Mouse (Mus musculus): ENCODE data around the gene Tbc1d10b. TPM values are rescaled to one million over a fixed set of nuclear protein-coding genes. Genes with fewer than 3 reads are reported as not detected.

Gene Tbc1d10b
- total RNA-seq, 2 experiments from 2014 or later: 57.9 to 58.5 TPM

DNA sequence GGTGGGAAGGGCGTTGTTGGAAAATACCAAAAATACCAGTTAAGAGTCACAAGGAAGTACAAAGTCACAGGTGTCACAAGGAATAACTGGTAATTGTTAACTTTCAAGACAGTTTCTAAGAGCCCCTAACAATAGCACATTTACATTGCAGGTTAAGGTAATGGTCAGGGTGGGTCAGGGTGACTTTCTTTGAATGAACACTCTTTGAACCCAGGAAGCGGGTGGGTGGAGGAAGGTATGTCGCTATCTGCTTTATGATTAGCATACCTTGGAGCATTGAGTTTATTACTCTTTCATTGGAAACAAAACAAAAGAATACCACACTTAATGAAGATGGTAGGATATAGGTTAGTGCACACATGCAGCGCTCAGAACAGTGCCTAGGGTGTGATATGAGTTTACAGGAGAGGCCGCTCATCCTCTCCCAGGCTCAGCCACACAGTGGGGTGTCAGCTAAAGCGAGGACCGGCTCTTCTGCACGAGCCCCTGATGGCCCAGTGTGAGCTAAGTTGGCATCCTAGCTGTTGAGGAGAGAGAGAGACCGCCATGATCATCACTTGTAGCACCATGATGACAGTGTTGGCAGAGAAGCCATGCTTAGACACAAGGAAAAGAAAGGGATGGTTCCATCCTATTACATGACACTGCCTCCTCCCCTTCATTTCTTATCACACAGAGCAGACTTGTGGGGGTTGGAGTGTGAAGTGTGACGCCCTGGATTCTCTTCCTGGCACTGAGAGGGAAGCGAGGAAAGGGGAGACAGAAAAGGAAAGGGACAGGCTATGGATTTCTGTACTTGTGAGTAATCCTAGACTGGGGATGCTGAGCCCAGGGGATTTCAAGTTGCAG, 17.1 kb upstream of the Tbc1d10b start:
- no peak for DNase-seq (ENCODE audit: low spot score in 2 of 2)

GRCm38 (mm10) chr7:127224616-127225015, 16.3 kb upstream of the Tbc1d10b start:
- DNase-seq (ENCODE audit: low spot score in 2 of 2): no peak

- no peak for DNase-seq (ENCODE audit: low spot score in 2 of 2)
Observed at GRCm38 (mm10) chr7:127223515-127224478, 15.5 kb upstream of the Tbc1d10b start.

DNA sequence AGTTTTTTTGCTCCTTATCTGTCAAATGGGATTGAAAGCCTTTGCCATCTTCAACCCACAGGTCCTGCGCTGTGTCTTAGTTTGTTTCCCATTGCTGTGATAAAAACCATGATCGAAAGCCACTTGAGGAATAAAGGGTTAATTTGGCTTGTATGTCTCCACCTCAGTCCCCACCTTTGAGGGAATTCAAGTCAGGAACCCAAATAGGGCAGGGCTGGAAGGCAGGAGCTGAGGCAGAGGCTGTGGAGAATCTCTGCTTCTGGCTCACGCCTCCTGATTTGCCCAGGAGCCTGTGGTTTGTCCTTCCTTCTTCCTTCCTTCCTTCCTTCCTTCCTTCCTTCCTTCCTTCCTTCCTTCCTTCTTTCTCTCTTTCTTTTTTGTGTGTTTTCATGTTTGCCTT, 14.8 kb upstream of the Tbc1d10b start:
- DNase-seq (ENCODE audit: low spot score in 2 of 2): no peak

- no peak for DNase-seq (ENCODE audit: low spot score in 2 of 2)
Observed at GRCm38 (mm10) chr7:127220440-127220839, 12.2 kb upstream of the Tbc1d10b start.

- no peak for DNase-seq (ENCODE audit: low spot score in 2 of 2)
Observed at GRCm38 (mm10) chr7:127218670-127219069, 10.4 kb upstream of the Tbc1d10b start.

DNA sequence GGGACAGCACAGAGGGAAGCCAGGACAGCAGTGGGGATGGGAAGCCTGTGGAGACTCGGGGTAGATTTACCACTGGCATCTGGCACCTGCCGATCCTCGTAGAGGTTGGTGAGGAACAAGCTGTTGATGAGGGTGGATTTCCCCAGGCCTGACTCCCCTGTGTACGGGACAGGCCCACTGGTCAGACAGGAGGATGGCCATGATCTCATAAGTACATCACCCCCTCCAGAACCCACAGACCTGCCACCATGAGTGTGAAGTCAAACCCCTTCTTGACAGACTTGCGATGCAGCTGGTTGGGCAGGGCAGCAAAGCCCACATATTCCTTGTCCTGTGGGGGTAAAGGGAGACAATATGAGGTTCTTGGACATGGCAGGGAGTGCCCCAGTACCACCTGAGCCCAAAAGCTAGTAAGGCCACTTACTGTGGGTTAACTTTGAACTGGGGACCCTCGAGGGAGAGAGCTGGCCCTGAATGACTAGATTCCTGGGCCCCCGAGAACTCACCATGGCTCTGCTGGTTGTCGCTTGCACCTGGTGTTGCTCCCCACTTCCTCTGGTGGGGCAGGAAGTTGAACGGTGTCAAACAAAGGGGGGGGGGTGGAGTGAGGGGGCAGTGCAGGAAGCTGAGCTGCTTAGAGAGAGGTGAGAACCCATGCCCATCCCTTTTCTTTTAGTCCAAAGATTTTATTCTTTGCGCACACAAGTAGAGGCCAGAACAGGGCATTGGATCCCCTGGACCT, 9.8 kb upstream of the Tbc1d10b start:
- DNase-seq (ENCODE audit: low spot score in 2 of 2): no peak

GRCm38 (mm10) chr7:127217475-127217874, 9.2 kb upstream of the Tbc1d10b start:
- no peak for DNase-seq (ENCODE audit: low spot score in 2 of 2)

DNA sequence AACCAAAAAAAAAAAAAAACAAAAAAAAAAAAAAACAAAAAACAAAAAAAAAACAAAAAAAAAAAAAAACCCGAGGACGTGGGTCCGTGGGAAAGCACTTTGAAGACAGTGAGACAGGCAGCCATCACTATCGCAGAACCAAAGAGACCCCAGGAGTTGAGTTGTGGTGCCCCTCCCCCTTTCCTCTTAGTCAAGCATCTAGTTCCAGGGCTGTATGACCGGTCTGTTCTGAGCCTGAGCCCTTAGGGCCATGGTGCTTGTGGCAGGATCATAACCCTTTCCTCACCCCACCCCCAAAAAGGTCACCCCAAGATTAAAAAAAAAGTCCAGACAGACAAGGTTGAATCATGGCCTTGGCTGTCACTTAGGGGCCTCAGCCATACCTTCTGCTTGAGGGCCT, 8.0 kb upstream of the Tbc1d10b start:
- DNase-seq (ENCODE audit: low spot score in 2 of 2): no peak

DNA sequence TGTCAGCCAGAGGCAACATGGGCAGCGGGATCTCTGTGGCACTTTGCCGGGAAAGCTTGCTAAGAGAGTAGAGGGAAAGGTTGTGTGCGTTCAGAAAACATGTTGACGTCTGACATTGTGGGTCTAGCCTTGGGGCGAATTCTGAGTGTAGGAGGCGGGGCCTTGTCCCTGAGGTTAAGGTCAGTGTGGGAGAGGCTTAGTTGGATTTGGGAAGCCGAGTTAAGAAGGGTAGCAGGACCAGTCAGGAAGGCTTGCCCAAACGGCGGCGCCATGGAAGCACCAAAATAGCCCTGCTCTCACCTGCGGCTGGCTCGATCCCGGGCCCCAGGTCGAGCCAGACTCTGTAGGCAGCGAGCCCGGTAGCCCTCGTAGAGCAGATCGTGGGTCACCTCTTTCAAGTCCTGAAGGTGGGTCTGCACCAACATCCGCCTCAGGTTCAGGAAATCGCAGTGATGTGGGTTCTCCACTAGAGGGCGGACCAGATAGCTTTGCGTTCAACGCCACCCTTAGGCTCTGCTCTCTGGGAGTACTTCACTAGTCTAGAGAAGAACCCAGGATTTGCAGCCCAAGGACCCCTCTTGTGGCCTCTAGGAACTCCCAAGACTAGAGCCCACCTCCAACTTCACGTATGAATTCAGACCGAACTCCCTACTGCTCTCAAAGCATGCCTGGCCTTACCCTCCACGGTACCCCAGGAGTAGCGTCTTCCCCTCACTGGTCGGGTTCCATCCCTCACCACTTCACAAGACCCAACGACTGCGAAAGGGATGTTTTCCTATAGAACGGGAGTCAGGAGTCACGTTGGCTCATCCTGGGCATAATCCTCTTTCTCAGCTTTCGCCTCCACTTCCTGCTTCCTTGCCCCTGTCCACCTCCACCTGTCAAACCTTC, 7.0 kb upstream of the Tbc1d10b start:
- DNase-seq (ENCODE audit: low spot score in 2 of 2): peak in 1 of 2 experiments; percentile 43

- DNase-seq (ENCODE audit: low spot score in 2 of 2): no peak
Observed at GRCm38 (mm10) chr7:127214521-127214920, 6.3 kb upstream of the Tbc1d10b start.

- no peak for DNase-seq (ENCODE audit: low spot score in 2 of 2)
Observed at GRCm38 (mm10) chr7:127213930-127214329, 5.7 kb upstream of the Tbc1d10b start.

DNA sequence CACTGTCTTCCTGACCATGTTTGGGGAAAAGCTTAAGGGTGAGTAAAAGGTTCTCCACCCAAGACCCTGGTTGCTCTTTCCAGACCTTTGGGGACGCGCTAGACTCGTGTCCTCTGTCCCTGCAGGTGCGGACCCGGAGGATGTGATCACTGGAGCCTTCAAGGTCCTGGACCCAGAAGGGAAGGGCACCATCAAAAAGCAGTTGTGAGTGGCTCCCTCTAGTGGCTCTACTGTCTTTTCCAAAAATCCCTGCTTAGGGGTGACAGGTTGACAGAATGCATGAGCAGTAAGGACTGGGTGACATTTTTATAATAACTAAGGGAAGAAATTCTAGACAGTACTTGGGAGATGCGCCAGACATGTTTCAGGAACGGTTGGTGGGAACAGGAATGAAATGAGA, 5.2 kb upstream of the Tbc1d10b start:
- no peak for DNase-seq (ENCODE audit: low spot score in 2 of 2)

GRCm38 (mm10) chr7:127212432-127213250, 4.4 kb upstream of the Tbc1d10b start:
- DNase-seq (ENCODE audit: low spot score in 2 of 2): no peak

DNA sequence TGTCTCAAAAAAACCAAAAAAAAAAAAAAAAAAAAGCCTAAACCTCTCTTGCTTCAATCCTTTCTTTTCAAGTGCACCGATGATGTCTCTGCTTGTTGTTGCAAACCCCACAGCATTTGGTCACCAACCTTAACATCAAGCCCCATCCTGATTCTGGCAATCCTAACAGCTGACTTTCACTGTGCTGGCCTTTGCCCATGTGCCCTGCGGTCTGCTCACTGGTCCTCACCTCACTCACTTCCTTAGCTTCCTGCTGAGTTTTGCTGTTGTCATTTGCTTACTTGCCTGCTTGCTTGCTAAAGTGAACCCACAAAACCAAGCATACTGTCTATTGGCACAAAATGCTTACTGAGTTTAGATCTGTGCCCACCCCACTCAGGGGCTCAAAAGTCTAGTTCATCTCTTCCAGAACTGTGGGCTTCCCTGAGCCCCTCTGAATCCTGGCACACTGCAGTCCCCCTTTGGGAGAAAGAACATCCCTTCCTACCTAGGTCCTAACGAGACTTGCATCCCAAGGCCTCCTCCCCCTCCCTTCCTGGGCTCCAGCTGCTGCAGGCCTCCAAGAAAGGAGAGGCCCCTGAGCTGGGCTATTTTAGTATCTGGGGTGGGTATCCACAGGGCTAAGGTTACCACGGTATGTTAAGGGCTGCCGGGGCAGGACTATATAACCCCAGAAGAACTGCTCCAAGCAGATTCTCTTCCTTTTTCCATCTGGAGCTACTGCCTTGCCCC, 2.9 kb upstream of the Tbc1d10b start:
- DNase-seq (ENCODE audit: low spot score in 2 of 2): no peak

- DNase-seq (ENCODE audit: low spot score in 2 of 2): no peak
Observed at GRCm38 (mm10) chr7:127210266-127210665, 2.0 kb upstream of the Tbc1d10b start.

- no peak for DNase-seq (ENCODE audit: low spot score in 2 of 2)
Observed at GRCm38 (mm10) chr7:127209851-127210250, 1.6 kb upstream of the Tbc1d10b start.

GRCm38 (mm10) chr7:127208553-127209438, 528 bp upstream of the Tbc1d10b start, which contains the start of gene Mylpf:
Gene Mylpf (plus strand): TSS chr7:127208890.
- DNase-seq (ENCODE audit: low spot score in 2 of 2): peak; percentile 76 to 86

Data from adrenal gland, postnatal 4 days (tissue).